Comparison of ENCODE assay signal across 19 mouse cellular contexts in genomic region chrX:167052456-167052855, GRCm38 (mm10).
"Had no signal": no experiment of that assay in that cellular context is flagged by ENCODE, and none has a peak within 500 bp of the region (broad histone marks: within the 10 kb centered on the region; RNA-seq: fewer than 3 reads in every experiment).

No protein-coding gene starts in this region.

- H3K27ac ChIP-seq: kidney, embryonic 15.5 days; limb, embryonic 10.5 days; limb, embryonic 13.5 days; liver, embryonic 12.5 days; liver, embryonic 15.5 days; lung, embryonic 15.5 days; macrophage; midbrain, embryonic 12.5 days; midbrain, embryonic 15.5 days; neural tube, embryonic 12.5 days; neural tube, embryonic 15.5 days had no signal

- DNase-seq: kidney, adult 8-10 months; kidney, postnatal 10 days; kidney, postnatal 4 days; liver; lung, adult 18-20 months; thymus, adult 18-20 months; thymus, postnatal 14 days; thymus, postnatal 4 days had no signal

- H3K36me3 ChIP-seq: kidney, embryonic 15.5 days; limb, embryonic 10.5 days; limb, embryonic 13.5 days; liver, embryonic 12.5 days; liver, embryonic 15.5 days; lung, embryonic 15.5 days; midbrain, embryonic 12.5 days; midbrain, embryonic 15.5 days; neural tube, embryonic 12.5 days; neural tube, embryonic 15.5 days had no signal

- H3K27me3 ChIP-seq: liver, embryonic 12.5 days; lung, embryonic 15.5 days; neural tube, embryonic 12.5 days had no signal

- H3K4me1 ChIP-seq: kidney, embryonic 15.5 days; limb, embryonic 10.5 days; limb, embryonic 13.5 days; liver, embryonic 15.5 days; lung, embryonic 15.5 days; midbrain, embryonic 12.5 days; midbrain, embryonic 15.5 days; neural tube, embryonic 12.5 days; neural tube, embryonic 15.5 days had no signal

- H3K4me3 ChIP-seq: kidney, embryonic 15.5 days; limb, embryonic 10.5 days; limb, embryonic 13.5 days; liver, embryonic 12.5 days; liver, embryonic 15.5 days; lung, embryonic 15.5 days; midbrain, embryonic 12.5 days; midbrain, embryonic 15.5 days; neural tube, embryonic 12.5 days; neural tube, embryonic 15.5 days had no signal
